Mouse (Mus musculus) mature B cell (primary cell): ENCODE data around the gene Depdc5.
"Not testable (repeated sequence)": the region's sequence is repeated elsewhere in the genome, so short reads cannot be mapped to it uniquely, and the experiment has no call there.

Source experiments
- in situ Hi-C: fragments of 300-500 bp; cut with MboI; formaldehyde crosslinking; loops from 2 replicates; pipeline ENCODE4 v1.14.3; 2019

Gene Depdc5

DNA sequence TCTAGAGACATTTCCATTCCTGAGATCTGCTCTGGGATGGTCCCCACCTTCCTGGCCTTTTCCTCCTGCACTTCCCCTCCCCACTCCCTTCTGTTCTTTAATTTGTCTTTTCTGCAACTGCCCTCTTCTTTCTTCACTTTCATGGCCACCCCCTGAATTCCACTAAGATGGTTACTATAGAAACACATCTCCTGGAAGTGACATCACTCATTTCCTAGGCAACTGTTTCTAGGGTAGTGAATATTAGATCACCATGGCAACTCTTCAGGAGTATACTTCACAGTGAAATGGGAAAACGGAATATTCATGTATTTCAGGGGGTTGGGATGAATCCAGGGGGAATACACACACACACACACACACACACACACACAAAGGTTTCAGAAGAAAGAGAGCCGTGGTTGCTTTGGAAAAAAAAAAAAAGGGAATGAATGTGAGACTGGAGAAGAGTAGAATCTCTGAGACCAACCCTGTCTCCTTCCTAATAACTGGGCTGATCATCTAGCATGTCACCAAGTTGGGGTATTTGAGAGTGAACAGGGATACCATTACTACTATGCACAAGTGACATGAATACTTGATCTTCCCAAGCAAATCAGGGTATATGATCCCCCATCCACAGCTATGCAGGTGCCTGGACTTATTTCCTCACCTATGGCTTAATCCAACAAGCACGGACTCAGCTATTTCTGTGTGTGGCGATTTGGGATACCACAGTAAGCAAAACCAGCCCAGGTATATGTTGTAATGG is 167.1 kb downstream of the Depdc5 start:
- in situ Hi-C loops, result no loop called here

DNA sequence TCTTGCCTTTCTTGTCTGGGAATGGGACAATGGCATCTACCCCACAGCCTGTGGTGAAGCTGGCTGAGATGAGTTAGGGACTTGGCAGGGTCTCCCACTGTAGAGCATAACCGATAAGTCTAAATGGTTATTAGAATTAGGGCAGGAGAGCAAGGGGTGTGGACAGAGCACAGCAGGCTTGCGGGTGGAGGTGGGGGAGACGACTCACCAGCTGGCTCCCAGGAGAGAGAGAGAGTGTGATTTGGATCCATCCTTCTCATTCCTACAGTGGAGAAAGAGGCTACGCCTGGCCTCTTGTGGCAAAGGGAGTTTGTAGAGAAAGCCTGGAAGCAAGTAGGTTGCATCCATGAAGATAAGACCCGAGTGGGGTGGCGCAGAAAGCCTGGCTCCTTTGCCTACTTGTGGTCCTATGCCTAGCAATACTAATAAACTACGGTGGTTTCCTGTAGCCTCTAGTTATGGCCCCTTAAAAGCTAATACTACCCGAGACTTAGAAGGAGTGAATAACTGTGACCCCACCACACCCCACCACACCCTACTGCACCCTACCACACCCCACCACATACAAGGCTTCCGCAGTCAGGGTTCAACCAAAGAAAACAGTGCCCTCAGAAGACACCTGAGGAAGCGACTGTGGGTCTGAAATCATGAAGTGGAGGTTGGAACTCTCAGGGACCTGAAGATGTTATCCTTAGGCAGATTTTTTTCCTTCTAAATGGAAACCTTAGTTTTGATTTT is 168.7 kb downstream of the Depdc5 start:
- in situ Hi-C loops, result no loop called here

GRCm38 (mm10) chr5:33033121-33033520 is 169.6 kb downstream of the Depdc5 start:
- in situ Hi-C loops, result no loop called here

- in situ Hi-C loops, result not testable (repeated sequence)
These were observed 170.1 kb downstream of the Depdc5 start for GRCm38 (mm10) chr5:33033633-33034032.

- in situ Hi-C loops, result no loop called here
These were observed 170.6 kb downstream of the Depdc5 start for GRCm38 (mm10) chr5:33034100-33034499.

DNA sequence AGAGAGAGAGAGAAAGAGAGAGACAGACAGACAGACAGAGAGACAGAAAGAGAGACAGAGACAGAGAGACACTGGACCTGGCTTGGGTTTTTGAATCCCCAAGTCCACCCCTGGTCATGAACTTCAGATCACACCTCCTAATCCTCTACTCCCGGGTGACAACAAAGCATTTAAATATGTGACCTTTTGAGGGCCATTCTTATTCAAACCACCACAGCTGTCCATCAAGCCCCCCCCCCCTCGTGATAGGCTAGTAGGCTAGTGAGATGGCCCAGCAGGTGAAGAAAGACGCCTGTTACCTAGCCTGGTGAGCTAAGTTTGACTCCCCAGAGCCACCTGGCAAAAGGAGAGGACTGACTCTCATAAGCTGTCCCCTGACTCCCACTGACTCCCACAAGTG is 171.4 kb downstream of the Depdc5 start:
- in situ Hi-C loops, result no loop called here

DNA sequence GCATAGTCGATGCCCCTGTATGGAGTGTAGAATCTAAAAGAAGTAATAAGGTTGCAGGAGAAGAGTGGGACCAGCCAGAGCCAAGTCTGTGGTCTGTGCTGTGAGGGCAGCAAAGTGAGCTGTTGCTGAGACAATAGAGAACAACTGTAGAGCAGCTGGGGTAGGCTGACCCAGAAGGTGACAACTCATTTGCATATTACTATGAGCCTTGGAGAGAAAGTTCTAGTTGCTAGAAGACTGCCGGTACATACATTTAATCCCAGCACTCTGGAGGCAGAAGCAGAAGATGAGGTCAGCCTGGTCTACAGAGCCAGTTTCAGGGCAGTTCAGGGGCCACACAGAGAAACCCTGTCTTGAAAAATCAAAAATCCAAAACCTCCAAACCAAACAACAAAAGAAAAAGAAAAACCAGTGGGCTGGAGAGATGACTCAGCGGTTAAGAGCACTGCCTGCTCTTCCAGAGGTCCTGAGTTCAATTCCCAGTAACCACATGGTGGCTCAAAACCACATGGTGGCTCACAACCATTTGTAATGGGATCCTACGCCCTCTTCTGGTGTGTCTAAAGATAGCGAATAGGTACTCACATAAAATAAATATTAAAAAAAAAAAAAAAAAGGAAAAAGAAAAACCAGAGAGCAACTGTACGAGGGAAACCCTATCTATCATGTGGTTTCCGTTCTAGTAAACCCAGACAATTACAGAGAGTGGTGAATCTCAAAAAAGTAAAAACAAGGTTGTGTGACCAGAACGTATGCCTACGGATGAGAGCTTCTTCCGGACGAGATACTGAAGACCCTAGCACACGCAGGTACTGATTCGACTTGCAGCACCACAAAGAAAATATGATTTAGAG is 175.4 kb downstream of the Depdc5 start:
- in situ Hi-C loops, result no loop called here

DNA sequence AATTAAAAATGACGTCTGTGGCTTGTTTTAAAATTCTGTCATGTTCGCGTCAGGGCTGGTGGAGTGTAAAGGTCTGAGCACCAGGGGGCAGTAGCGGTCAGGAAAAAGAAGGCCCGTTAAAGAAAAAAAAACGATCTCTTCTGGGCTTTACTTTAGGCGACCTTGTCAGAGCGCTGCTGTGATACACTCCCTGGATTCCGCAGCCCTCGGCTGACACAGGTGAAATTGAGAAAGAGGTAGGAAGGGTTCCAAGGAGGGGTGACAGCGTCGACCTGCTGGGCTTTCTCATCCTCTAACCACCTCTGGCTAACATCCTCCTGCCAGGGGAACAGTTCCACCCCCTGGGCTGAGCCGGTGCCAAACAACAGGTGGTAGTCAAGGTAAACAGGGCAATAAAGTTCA is 176.0 kb downstream of the Depdc5 start:
- in situ Hi-C loops, result no loop called here

DNA sequence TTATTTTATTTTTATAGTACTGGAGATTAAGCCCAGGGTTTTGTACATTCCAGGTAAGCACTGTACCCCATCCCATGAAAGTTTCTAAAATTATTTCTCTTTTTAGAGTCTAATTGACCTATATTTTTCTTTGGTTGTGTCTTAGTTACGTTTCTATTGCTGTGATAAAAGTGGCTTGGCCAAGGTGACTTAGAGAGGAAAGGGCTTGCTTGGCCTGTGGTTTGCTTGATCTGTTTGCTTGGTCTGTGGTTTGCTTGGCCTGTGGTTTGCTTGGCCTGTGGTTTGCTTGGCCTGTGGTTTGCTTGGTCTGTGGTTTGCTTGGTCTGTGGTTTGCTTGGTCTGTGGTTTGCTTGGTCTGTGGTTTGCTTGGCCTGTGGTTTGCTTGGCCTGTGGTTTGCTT is 177.2 kb downstream of the Depdc5 start:
- in situ Hi-C loops, result not testable (repeated sequence)

GRCm38 (mm10) chr5:33043397-33043796 is 179.9 kb downstream of the Depdc5 start:
- in situ Hi-C loops, result no loop called here
